Mouse (Mus musculus): ENCODE measurements at regions not wholly inside any gene's neighbourhood (a gene's known extent, or its start where the extent isn't known, plus 50 kb on each side); places are given as distances from the start of the nearest gene placed in this dataset.

- Histone ChIP-seq H3K9me3 (replicated peaks) (no peaks in the 10 kb centered on the region), H3K4me1 (peaks cover 39% of the 10 kb centered on the region), H3K36me3 (no peaks in the 10 kb centered on the region), H3K4me3 (peak overlapping the region; percentile 28), H3K27me3 (ENCODE audit: low read depth, poor library complexity, severe bottlenecking) (peaks cover 11% of the 10 kb centered on the region), H3K27ac (peak overlapping the region; percentile 67)
- WGBS = 32% methylated on average over 26 of the region's 26 CpGs
- DNase-seq (ENCODE audit: low spot score) = peak; percentile 51
Observed at GRCm38 (mm10) chr13:44026321-44027255, 242.0 kb downstream of the Cd83 start.

GRCm38 (mm10) chr13:44028081-44028480, 243.5 kb downstream of the Cd83 start:
- 0 out of 2 replicates have a peak, but pooled peaks cover 3% of the 10 kb centered on the region for H3K27me3 ChIP-seq (ENCODE audit: low read depth, poor library complexity, severe bottlenecking)
- no peak for DNase-seq (ENCODE audit: low spot score)
- H3K4me1 ChIP-seq = peaks cover 38% of the 10 kb centered on the region
- no peaks in the 10 kb centered on the region for H3K9me3 ChIP-seq (replicated peaks)
- no peaks in the 10 kb centered on the region for H3K36me3 ChIP-seq
- 86% methylated on average over 6 of the region's 6 CpGs for WGBS
- H3K4me3 ChIP-seq = no peak overlapping the region
- no peak overlapping the region for H3K27ac ChIP-seq

- DNase-seq (ENCODE audit: low spot score) = no peak
- H3K36me3 ChIP-seq = no peaks in the 10 kb centered on the region
- no peak overlapping the region for H3K27ac ChIP-seq
- no peak overlapping the region for H3K4me3 ChIP-seq
- peaks cover 26% of the 10 kb centered on the region for H3K4me1 ChIP-seq
- WGBS = 88% methylated on average over 5 of the region's 5 CpGs
- 0 out of 2 replicates have a peak, but pooled peaks cover 3% of the 10 kb centered on the region for H3K27me3 ChIP-seq (ENCODE audit: low read depth, poor library complexity, severe bottlenecking)
- H3K9me3 ChIP-seq (replicated peaks) = no peaks in the 10 kb centered on the region
Observed at GRCm38 (mm10) chr13:44030590-44030989, 246.0 kb downstream of the Cd83 start.

GRCm38 (mm10) chr13:44037774-44038294, 253.3 kb downstream of the Cd83 start:
- no peak overlapping the region for H3K27ac ChIP-seq
- no peaks in the 10 kb centered on the region for H3K9me3 ChIP-seq (replicated peaks)
- no peak overlapping the region for H3K4me3 ChIP-seq
- no peaks in the 10 kb centered on the region for H3K27me3 ChIP-seq (ENCODE audit: low read depth, poor library complexity, severe bottlenecking)
- H3K36me3 ChIP-seq = no peaks in the 10 kb centered on the region
- WGBS = 80% methylated on average over 8 of the region's 8 CpGs
- H3K4me1 ChIP-seq = peaks cover 18% of the 10 kb centered on the region
- DNase-seq (ENCODE audit: low spot score) = no peak

- H3K4me1 ChIP-seq = peaks cover 23% of the 10 kb centered on the region
- no peak overlapping the region for H3K27ac ChIP-seq
- no peaks in the 10 kb centered on the region for H3K9me3 ChIP-seq (replicated peaks)
- no peaks in the 10 kb centered on the region for H3K36me3 ChIP-seq
- WGBS = 54% methylated on average over 7 of the region's 7 CpGs
- H3K4me3 ChIP-seq = no peak overlapping the region
- DNase-seq (ENCODE audit: low spot score) = no peak
- H3K27me3 ChIP-seq (ENCODE audit: low read depth, poor library complexity, severe bottlenecking) = no peaks in the 10 kb centered on the region
Observed at GRCm38 (mm10) chr13:44038322-44038721, 253.7 kb downstream of the Cd83 start.

- Histone ChIP-seq H3K27me3 (ENCODE audit: low read depth, poor library complexity, severe bottlenecking) (no peaks in the 10 kb centered on the region), H3K36me3 (no peaks in the 10 kb centered on the region), H3K9me3 (replicated peaks) (no peaks in the 10 kb centered on the region), H3K4me3 (no peak overlapping the region), H3K27ac (no peak overlapping the region), H3K4me1 (peaks cover 33% of the 10 kb centered on the region)
- DNase-seq (ENCODE audit: low spot score) = no peak
- WGBS = 80% methylated on average over 7 of the region's 7 CpGs
Observed at GRCm38 (mm10) chr13:44040640-44041039, 256.1 kb downstream of the Cd83 start.

- 60% methylated on average over 9 of the region's 9 CpGs for WGBS
- peaks cover 27% of the 10 kb centered on the region for H3K4me1 ChIP-seq
- no peaks in the 10 kb centered on the region for H3K27me3 ChIP-seq (ENCODE audit: low read depth, poor library complexity, severe bottlenecking)
- DNase-seq (ENCODE audit: low spot score) = no peak
- no peak overlapping the region for H3K27ac ChIP-seq
- no peak overlapping the region for H3K4me3 ChIP-seq
- H3K9me3 ChIP-seq (replicated peaks) = no peaks in the 10 kb centered on the region
- H3K36me3 ChIP-seq = no peaks in the 10 kb centered on the region
Observed at GRCm38 (mm10) chr13:44042730-44043493, 258.3 kb downstream of the Cd83 start.

- Histone ChIP-seq H3K4me3 (no peak overlapping the region), H3K36me3 (no peaks in the 10 kb centered on the region), H3K27me3 (ENCODE audit: low read depth, poor library complexity, severe bottlenecking) (no peaks in the 10 kb centered on the region), H3K9me3 (replicated peaks) (no peaks in the 10 kb centered on the region), H3K27ac (no peak overlapping the region), H3K4me1 (peaks cover 21% of the 10 kb centered on the region)
- DNase-seq (ENCODE audit: low spot score) = no peak
- WGBS = 31% methylated on average over 5 of the region's 5 CpGs
Observed at GRCm38 (mm10) chr13:44043494-44043885, 258.9 kb downstream of the Cd83 start.

GRCm38 (mm10) chr13:44044546-44045216, 260.1 kb downstream of the Cd83 start:
- DNase-seq (ENCODE audit: low spot score) = no peak
- H3K4me1 ChIP-seq = peaks cover 18% of the 10 kb centered on the region
- WGBS = 87% methylated on average over 23 of the region's 23 CpGs
- H3K27ac ChIP-seq = no peak overlapping the region
- H3K27me3 ChIP-seq (ENCODE audit: low read depth, poor library complexity, severe bottlenecking) = no peaks in the 10 kb centered on the region
- no peaks in the 10 kb centered on the region for H3K9me3 ChIP-seq (replicated peaks)
- no peak overlapping the region for H3K4me3 ChIP-seq
- H3K36me3 ChIP-seq = no peaks in the 10 kb centered on the region

GRCm38 (mm10) chr13:44046436-44046835, 261.9 kb downstream of the Cd83 start:
- H3K27ac ChIP-seq = no peak overlapping the region

GRCm38 (mm10) chr13:44054157-44054556, 269.6 kb downstream of the Cd83 start:
- 75% methylated on average over 7 of the region's 7 CpGs for WGBS
- no peak for DNase-seq (ENCODE audit: low spot score)
- Histone ChIP-seq H3K9me3 (replicated peaks) (no peaks in the 10 kb centered on the region), H3K4me3 (no peak overlapping the region), H3K4me1 (peaks cover 6% of the 10 kb centered on the region; the same call in 1 of the 2 replicates), H3K27me3 (ENCODE audit: low read depth, poor library complexity, severe bottlenecking) (0 out of 2 replicates have a peak, but pooled peaks cover 5% of the 10 kb centered on the region), H3K27ac (no peak overlapping the region), H3K36me3 (no peaks in the 10 kb centered on the region)

More at GRCm38 (mm10) chr13:44046436-44046835, 261.9 kb downstream of the Cd83 start:
- peaks cover 18% of the 10 kb centered on the region for H3K4me1 ChIP-seq
- H3K4me3 ChIP-seq = no peak overlapping the region
- WGBS = 64% methylated on average over 2 of the region's 2 CpGs
- no peak for DNase-seq (ENCODE audit: low spot score)
- no peaks in the 10 kb centered on the region for H3K36me3 ChIP-seq
- H3K27me3 ChIP-seq (ENCODE audit: low read depth, poor library complexity, severe bottlenecking) = no peaks in the 10 kb centered on the region
- H3K9me3 ChIP-seq (replicated peaks) = no peaks in the 10 kb centered on the region
